Mouse (Mus musculus) ES-Bruce4 (cell line): Measurements from ENCODE around the gene Ing2. TPM values are rescaled to one million over a fixed set of nuclear protein-coding genes. Genes with fewer than 3 reads are reported as not detected.
A peak's percentile ranks its signal among the peaks of the same experiment; 100 is the strongest.

Experiments
- H3K27ac ChIP-seq: 2 replicates; pipeline ENCODE4 v1.5.1; 2012; ENCODE audit warnings: low read length, inconsistent platforms; ENCODE audit not compliant: insufficient read depth
- H3K27me3 ChIP-seq: 2 replicates; pipeline ENCODE4 v1.6.1; 2012; ENCODE audit warnings: mild to moderate bottlenecking, low read length, inconsistent platforms; ENCODE audit not compliant: control insufficient read depth, poor library complexity, insufficient read depth, severe bottlenecking
- H3K36me3 ChIP-seq: 2 replicates; pipeline ENCODE4 v1.6.1; 2012; ENCODE audit warnings: inconsistent platforms, mild to moderate bottlenecking, low read length, moderate library complexity; ENCODE audit not compliant: control insufficient read depth, poor library complexity, insufficient read depth, severe bottlenecking
- H3K4me1 ChIP-seq: one replicate; pipeline ENCODE4 v1.8.1; 2011; ENCODE audit warnings: low read length; ENCODE audit not compliant: control insufficient read depth, insufficient read depth
- H3K4me3 ChIP-seq: 2 replicates; pipeline ENCODE4 v1.5.1; 2011; ENCODE audit warnings: low read depth, mild to moderate bottlenecking, low read length
- H3K9ac ChIP-seq: 2 replicates; pipeline ENCODE4 v1.6.1; 2012; ENCODE audit warnings: low read depth, mild to moderate bottlenecking, inconsistent platforms; ENCODE audit not compliant: poor library complexity, severe bottlenecking
- H3K9me3 ChIP-seq: replicated peaks from 2 replicates; pipeline ENCODE4 v1.6.1; 2012; ENCODE audit warnings: mild to moderate bottlenecking, low read length, inconsistent platforms; ENCODE audit not compliant: control insufficient read depth, poor library complexity, insufficient read depth, severe bottlenecking
- CTCF ChIP-seq: IDR thresholded peaks from one replicate; pipeline ENCODE4 v1.8.1; 2011; ENCODE audit warnings: low read depth, low read length
- EP300 ChIP-seq: IDR thresholded peaks from 2 replicates; pipeline ENCODE4 v1.6.1; 2011; ENCODE audit warnings: low read depth, low read length; ENCODE audit not compliant: insufficient read depth
- POLR2A ChIP-seq: IDR thresholded peaks from one replicate; pipeline ENCODE4 v1.8.1; 2011; ENCODE audit warnings: low read length; ENCODE audit not compliant: insufficient read depth
- polyA plus RNA-seq: library from polyadenylated mRNA; stranded (reverse); fragments of >200 nt; gene quantifications from 2 replicates; pipeline ENCODE4 v1.2.4, GENCODE M21; 2011; ENCODE audit warnings: low read depth; ENCODE audit not compliant: missing spikeins, insufficient read depth, insufficient read length

Ing2 gene
- 25.3 and 31.4 TPM in 2 replicates for polyA plus RNA-seq

DNA sequence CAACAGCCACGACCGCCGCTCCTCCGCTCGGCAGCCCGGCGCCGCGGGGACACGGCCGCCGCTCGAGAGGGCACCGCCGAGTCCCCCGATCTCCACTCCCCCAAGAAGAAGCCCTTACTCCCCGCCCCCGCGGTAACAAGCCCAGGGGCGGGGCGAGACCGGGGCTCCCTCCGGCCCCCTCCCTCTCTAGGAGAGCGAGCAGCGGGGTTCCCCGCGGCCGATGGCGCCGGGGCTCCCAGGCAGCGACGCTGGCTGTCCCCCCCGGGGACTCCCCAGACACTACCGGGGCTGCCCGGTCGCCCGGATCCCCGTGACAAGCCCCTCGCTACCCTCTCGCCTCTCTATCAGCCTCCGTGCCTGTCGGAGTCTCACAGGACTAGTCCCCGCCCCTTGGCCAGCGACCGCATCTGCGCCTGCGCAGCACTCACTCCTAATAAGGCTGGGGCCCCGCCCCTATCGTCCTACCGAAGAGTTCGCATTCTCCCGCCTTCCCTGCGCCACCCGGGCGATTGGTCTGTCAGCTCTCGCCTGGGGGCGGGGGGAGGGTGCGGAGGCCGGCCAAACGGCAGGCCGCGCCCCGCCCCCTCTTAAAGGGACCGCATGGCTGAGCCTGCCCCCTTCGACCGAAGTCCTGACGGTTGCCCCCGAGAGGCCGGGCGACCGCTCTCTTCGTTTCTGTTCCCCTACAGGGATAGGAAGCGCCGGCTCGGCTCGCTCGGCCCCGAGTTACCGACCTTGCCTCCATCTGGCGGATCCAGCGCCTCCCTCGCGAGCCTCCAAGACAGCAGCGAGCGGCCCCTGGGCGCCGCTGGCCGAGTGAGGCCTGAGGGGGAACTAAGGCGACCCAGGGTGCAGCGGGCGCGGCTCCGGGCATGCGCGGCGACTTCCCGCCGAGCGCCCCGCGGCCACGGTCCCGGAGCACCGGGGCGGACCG, at the start of gene Ing2:
Gene Ing2, minus strand, starts transcription at position 780 of the 934 bp plus-strand sequence.
- H3K9ac ChIP-seq: peak within 1 kb of the TSS; percentile 97
- peaks cover 5% of the 10 kb centered on the region; the same call in 1 of the 2 replicates for H3K36me3 ChIP-seq
- H3K27ac ChIP-seq: peak within 1 kb of the TSS; percentile 86

DNA sequence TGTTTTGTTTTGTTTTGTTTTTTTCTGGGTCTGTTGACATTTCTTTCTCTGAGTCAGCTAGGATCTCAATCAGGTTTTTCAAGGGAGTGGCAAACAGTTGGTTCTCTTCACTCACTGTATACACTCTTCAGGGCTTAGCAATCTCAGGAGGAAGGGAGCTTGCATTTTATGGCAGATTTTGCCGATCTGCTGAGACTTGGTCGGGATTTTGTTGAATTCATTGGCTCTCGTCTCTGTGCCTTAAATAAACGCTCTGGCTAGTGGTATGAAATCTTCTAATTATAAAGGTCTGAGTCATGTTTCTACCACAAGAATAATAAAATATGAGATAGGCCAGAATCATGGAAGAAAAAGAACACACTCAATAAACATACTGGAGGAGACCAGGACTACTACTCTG, 46.3 kb upstream of the Ing2 start:
- no peak for TF ChIP-seq POLR2A
- Histone ChIP-seq H3K36me3 (no peaks in the 10 kb centered on the region), H3K9ac (no peak overlapping the region), H3K27ac (no peak overlapping the region), H3K9me3 (peaks cover 14% of the 10 kb centered on the region; the same call in 1 of the 2 replicates), H3K4me1 (no peaks in the 10 kb centered on the region), H3K27me3 (peaks cover 9% of the 10 kb centered on the region), H3K4me3 (no peak overlapping the region)

More for the DNA sequence above, at the start of gene Ing2:
- Histone ChIP-seq H3K4me3 (peak within 1 kb of the TSS; percentile 98), H3K4me1 (no peaks in the 10 kb centered on the region), H3K27me3 (no peaks in the 10 kb centered on the region), H3K9me3 (no peaks in the 10 kb centered on the region)
- no peak for TF ChIP-seq EP300
- peak; percentile 14 for TF ChIP-seq POLR2A

DNA sequence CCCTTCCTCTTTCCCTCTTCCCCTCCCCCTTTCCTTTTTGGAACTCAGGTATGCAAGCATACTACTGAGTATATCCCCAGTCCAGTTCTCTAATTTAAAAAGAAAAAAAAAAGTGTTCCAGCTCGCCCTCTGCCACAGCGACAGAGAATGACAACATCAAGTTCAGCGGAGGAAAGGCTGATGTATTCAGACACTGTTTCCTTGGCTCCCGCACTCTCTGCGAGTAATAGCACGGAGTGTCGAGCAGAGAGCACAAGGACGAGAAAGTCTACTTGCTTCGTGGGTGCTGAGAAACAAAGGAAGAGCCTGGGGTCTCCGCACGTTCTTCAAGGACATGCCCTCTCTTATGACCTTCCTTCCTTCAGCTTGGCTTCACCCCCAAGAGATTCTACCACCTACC, 43.3 kb upstream of the Ing2 start:
- Histone ChIP-seq H3K4me1 (no peaks in the 10 kb centered on the region), H3K36me3 (no peaks in the 10 kb centered on the region), H3K27me3 (peaks cover 5% of the 10 kb centered on the region), H3K27ac (no peak overlapping the region), H3K9me3 (no peaks in the 10 kb centered on the region), H3K4me3 (peak overlapping the region; percentile 4), H3K9ac (no peak overlapping the region)
- TF ChIP-seq CTCF (no peak), POLR2A (no peak), EP300 (no peak)

DNA sequence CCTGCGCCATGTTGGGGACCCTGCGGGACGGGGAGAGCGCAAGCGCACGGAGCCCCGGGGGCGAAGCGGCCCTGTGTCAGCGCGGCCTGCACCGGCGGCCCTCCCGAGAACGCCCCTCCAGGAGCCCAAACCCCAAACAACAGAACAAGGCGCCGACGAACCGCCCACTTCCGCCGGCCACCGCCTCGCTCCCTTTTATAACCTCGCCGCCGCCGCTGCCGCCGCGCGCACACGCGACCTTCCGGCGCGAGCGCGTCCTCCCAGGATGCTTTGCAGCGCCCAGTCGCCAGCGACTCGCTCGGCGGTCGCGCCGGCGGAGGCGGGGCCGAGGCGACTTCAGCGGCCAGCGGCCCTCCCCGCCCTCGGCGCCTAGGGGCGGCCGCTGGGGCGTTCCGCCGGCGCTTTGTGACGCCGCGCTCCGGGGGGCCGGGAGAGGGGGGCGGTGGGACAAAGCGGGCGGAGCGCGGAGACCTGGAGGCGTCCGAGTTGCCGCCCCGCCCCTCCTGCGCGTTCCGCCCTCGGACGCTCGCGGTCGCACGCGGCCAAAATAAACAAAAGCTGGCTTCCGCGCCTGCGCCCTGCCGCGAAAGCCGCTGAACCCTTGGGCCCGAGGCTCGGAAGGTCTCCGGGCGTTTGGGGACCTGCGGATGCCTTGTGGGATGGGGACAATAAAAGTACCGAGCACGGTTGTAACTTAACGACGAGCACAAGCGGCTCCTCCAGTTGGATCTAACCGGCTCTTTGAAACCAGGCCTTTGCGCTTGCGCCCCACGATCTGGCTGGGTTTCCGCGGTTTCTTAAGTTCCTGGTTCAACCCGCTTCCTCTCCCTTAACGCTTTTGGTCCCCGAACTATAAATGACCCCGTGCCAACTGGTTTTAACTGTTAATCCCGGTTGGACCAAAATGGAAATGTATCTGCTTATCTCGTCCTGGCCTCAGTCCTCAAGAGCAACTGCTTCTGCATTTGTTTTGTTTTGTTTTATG, 38.7 kb upstream of the Ing2 start, which contains the start of gene Cdkn2aip:
Gene Cdkn2aip, minus strand, starts transcription at position 172 of the 985 bp plus-strand sequence.
- peak within 1 kb of the TSS; percentile 98 for H3K27ac ChIP-seq
- no peak for TF ChIP-seq CTCF
- 0 out of 2 replicates have a peak, but pooled peaks have one; percentile 18 for TF ChIP-seq EP300
- TF ChIP-seq POLR2A: peak; percentile 28
- peak within 1 kb of the TSS; percentile 80 for H3K4me3 ChIP-seq
- H3K9me3 ChIP-seq: no peaks in the 10 kb centered on the region
- H3K36me3 ChIP-seq: peaks cover 14% of the 10 kb centered on the region
- no peaks in the 10 kb centered on the region for H3K27me3 ChIP-seq
- no peaks in the 10 kb centered on the region for H3K4me1 ChIP-seq
- peak within 1 kb of the TSS; percentile 84 for H3K9ac ChIP-seq

DNA sequence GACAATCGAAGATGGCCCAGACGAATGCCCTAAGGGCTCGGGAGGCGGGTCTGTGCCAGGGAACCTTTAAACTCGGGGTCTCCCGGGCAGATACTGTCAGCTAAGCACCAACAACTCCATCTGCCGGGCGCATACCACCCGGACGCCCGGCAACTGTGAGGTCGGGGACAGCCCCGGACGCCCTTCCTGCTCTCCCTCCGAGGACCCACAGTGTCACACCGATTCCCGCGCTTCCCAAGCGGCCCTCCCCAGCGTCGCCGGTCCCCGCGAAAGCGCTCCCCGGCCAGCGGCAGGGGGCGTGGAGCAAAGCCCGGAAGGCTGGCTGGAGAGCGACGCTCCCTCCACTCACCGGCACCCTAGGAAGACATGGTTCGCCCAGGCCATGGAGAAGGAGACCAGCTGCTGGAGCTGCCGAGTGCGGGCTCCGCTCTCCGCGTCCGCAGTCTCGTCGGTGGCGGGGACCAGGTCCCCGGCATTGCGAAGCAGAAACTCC, 37.9 kb upstream of the Ing2 start:
- TF ChIP-seq CTCF (no peak), POLR2A (no peak), EP300 (no peak)
- Histone ChIP-seq H3K9me3 (no peaks in the 10 kb centered on the region), H3K36me3 (peaks cover 14% of the 10 kb centered on the region)

More for the DNA sequence above, 37.9 kb upstream of the Ing2 start:
- Histone ChIP-seq H3K4me3 (peak overlapping the region; percentile 80), H3K4me1 (no peaks in the 10 kb centered on the region), H3K27me3 (no peaks in the 10 kb centered on the region), H3K27ac (peak overlapping the region; percentile 64), H3K9ac (peak overlapping the region; percentile 84)
